Mouse (Mus musculus): Measurements from ENCODE around the gene Snx7. TPM values are rescaled to one million over a fixed set of nuclear protein-coding genes. Genes with fewer than 3 reads are reported as not detected.

The Snx7 gene
- polyA plus RNA-seq, 1 experiment: 4.4 TPM

DNA sequence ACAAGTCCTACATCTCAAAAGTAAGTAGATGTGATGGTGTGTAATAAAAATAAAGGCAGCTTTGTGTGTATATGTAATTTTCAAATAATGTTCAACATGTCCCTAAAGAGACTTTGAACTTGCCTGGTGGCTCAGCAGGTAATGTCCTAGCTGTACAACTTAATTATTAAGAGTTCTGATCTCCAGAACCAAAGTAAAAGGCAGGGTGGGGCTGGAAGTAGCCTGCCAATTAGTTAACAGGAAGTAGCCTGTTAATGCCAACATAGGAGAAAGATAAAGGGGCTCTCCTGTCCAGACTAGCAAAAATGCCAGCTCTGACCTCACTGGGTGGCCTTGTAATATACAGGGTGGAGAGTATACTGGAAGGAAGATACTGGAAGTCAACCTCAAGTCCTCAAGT is 3.1 kb downstream of the Snx7 start:
- H3K4me1 ChIP-seq (ENCODE audit: control insufficient read depth, insufficient read depth, low read length): no peaks in the 10 kb centered on the region
- no peak for TF ChIP-seq CTCF (IDR thresholded peaks at IDR 0.05; ENCODE audit: control insufficient read depth, insufficient read depth, low read length)
- no peak for TF ChIP-seq POLR2A (IDR thresholded peaks at IDR 0.05; ENCODE audit: borderline replicate concordance, control insufficient read depth, low read depth, low read length)
- H3K4me3 ChIP-seq (replicated peaks; ENCODE audit: control insufficient read depth, low read depth, low read length): no peak overlapping the region
- no peak overlapping the region for H3K27ac ChIP-seq (ENCODE audit: control insufficient read depth, insufficient read depth, low read depth, low read length, poor library complexity)

DNA sequence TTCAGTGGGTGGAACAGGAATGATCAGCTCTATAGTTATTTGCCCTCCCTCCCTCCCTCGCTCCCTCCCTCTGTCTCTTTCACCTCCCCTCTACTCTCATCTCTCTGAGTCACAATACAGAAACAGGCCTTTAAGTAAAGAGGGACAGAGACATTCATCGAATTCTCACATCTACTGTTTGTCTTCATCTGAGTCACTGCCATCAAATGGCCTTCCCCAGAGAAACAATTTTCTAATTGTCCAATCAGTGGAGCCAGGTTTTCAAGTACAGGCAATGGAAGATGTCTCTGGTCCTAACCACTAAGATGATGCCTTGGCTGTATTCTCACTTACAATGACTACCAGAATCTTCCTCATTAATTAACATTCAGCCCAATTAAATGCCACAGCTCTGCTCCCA is 5.8 kb downstream of the Snx7 start:
- WGBS: 70% methylated on average over 2 of the region's 2 CpGs
- Histone ChIP-seq H3K4me3 (replicated peaks; ENCODE audit: control insufficient read depth, low read depth, low read length) (no peak overlapping the region), H3K27ac (ENCODE audit: control insufficient read depth, insufficient read depth, low read depth, low read length, poor library complexity) (no peak overlapping the region), H3K4me1 (ENCODE audit: control insufficient read depth, insufficient read depth, low read length) (no peaks in the 10 kb centered on the region)
- TF ChIP-seq CTCF (IDR thresholded peaks at IDR 0.05; ENCODE audit: control insufficient read depth, insufficient read depth, low read length): no peak
- no peak for TF ChIP-seq POLR2A (IDR thresholded peaks at IDR 0.05; ENCODE audit: borderline replicate concordance, control insufficient read depth, low read depth, low read length)

DNA sequence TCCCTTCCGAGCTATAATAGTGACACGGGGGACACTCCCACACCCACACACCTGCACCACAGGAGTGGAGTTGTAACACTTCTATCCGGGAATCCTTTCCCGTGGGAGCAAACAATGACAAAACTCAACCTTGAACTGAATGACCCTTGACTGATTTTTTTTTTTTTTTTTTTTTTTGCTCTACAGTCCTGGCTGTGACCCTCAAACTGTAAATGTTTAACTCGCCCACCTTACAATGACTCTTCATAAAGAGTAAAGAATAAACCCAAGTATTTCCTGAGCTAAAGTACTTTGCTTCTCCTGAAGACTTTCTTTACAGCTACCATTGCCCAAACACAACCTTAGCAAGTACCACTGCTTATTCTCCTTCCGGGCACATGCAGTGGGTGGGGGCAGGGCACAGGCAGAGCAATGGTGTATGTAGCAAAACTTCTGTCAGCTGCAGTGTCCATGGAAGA is 6.7 kb downstream of the Snx7 start:
- TF ChIP-seq CTCF (IDR thresholded peaks at IDR 0.05; ENCODE audit: control insufficient read depth, insufficient read depth, low read length): no peak
- TF ChIP-seq POLR2A (IDR thresholded peaks at IDR 0.05; ENCODE audit: borderline replicate concordance, control insufficient read depth, low read depth, low read length): no peak
- Histone ChIP-seq H3K4me3 (replicated peaks; ENCODE audit: control insufficient read depth, low read depth, low read length) (no peak overlapping the region), H3K4me1 (ENCODE audit: control insufficient read depth, insufficient read depth, low read length) (no peaks in the 10 kb centered on the region), H3K27ac (ENCODE audit: control insufficient read depth, insufficient read depth, low read depth, low read length, poor library complexity) (no peak overlapping the region)
- WGBS: 80% methylated on average over 6 of the region's 6 CpGs

DNA sequence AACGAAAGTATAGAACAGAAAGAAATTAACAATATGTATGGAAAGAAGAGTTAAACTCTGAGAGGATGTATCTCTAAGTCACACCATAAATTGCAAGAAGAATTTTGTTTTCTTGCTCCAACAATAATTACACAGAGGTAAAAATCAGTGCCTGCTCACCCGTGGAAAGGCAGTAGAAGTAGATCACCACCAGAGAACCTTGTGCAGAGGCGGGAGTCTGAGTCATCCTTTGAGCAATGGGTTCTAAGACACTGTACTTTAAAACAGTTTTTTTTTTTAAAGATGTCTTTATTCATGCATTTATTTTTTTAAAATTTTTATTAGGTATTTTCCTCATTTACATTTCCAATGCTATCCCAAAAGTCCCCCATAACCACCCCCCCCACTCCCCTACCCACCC is 9.7 kb downstream of the Snx7 start:
- H3K27ac ChIP-seq (ENCODE audit: control insufficient read depth, insufficient read depth, low read depth, low read length, poor library complexity): no peak overlapping the region
- TF ChIP-seq CTCF (IDR thresholded peaks at IDR 0.05; ENCODE audit: control insufficient read depth, insufficient read depth, low read length) (no peak), POLR2A (IDR thresholded peaks at IDR 0.05; ENCODE audit: borderline replicate concordance, control insufficient read depth, low read depth, low read length) (no peak)
- WGBS: 84% methylated on average over 3 of the region's 3 CpGs
- no peaks in the 10 kb centered on the region for H3K4me1 ChIP-seq (ENCODE audit: control insufficient read depth, insufficient read depth, low read length)
- no peak overlapping the region for H3K4me3 ChIP-seq (replicated peaks; ENCODE audit: control insufficient read depth, low read depth, low read length)

DNA sequence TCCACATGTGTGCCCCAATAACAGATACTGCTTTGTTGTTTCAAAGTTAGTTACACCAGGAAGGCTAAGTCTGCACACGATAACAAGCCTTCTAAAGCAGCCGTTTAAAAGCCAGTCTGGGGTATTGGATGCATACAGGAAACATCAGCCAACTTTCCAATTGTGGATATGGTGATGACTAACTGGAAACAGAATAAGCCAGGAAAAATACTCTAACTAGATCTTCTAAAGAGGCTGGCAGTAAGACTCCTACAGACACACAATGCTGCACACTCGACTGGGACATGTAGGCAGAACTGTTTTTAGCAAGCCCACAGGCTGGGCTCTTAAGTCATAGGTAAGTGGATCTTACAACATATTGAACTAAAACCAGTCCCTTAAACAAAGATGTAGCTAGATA is 15.0 kb downstream of the Snx7 start:
- WGBS: 60% methylated on average over 3 of the region's 3 CpGs
- TF ChIP-seq POLR2A (IDR thresholded peaks at IDR 0.05; ENCODE audit: borderline replicate concordance, control insufficient read depth, low read depth, low read length): no peak
- no peak for TF ChIP-seq CTCF (IDR thresholded peaks at IDR 0.05; ENCODE audit: control insufficient read depth, insufficient read depth, low read length)
- Histone ChIP-seq H3K4me3 (replicated peaks; ENCODE audit: control insufficient read depth, low read depth, low read length) (no peak overlapping the region), H3K27ac (ENCODE audit: control insufficient read depth, insufficient read depth, low read depth, low read length, poor library complexity) (no peak overlapping the region), H3K4me1 (ENCODE audit: control insufficient read depth, insufficient read depth, low read length) (no peaks in the 10 kb centered on the region)

DNA sequence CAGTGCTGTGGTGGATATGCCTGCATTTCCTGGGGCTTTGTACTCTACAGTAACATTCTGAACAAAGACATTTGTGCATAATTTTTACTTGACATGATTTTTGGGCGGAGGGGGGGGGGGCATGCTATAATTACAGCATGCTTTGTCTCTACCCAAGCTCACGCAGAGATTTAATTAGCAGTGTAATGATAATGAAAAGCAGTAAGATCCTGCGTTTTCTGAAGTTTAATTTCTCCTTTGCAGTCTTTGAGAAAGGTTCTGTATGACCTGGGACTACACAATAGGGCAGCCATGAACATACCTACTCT is 16.7 kb downstream of the Snx7 start:
- Histone ChIP-seq H3K4me3 (replicated peaks; ENCODE audit: control insufficient read depth, low read depth, low read length) (no peak overlapping the region), H3K27ac (ENCODE audit: control insufficient read depth, insufficient read depth, low read depth, low read length, poor library complexity) (no peak overlapping the region), H3K4me1 (ENCODE audit: control insufficient read depth, insufficient read depth, low read length) (no peaks in the 10 kb centered on the region)
- TF ChIP-seq POLR2A (IDR thresholded peaks at IDR 0.05; ENCODE audit: borderline replicate concordance, control insufficient read depth, low read depth, low read length): no peak
- no peak for TF ChIP-seq CTCF (IDR thresholded peaks at IDR 0.05; ENCODE audit: control insufficient read depth, insufficient read depth, low read length)
- WGBS: 86% methylated on average over 3 of the region's 3 CpGs

DNA sequence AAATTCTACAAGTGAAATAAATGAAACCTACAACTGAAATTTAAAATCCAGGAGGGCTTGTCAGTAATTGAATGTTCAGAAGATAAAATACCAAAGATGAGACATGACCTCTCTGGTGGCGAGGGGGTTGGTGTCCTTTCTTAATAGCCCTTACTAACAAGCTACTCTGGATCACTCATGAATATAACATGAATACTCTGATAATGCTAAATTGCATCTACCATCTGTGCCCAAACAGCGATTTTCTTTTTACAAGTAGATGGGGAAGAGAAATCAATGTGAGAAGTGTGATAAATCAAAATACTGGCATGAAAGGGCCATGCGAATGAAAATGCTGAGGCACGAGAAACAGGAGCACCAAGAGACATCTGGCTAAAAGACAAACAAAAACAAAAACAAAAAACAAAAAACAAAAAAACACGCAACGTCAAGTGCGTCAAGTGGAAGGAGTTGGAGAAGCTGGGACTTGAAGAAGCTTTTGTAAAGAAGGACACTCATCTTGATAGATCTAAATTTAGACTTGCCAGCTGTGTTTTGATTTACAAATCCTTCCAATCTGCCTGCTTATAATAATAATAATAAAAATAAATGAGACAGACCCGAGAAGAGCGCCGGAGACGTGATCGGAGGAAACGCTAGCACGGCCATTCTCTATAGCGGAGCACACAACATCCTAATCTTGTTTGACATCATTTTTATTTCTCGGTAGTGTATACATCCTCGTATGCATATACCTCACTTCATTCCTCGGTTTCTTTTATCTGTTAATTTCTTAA is 17.3 kb downstream of the Snx7 start:
- TF ChIP-seq CTCF (IDR thresholded peaks at IDR 0.05; ENCODE audit: control insufficient read depth, insufficient read depth, low read length) (no peak), POLR2A (IDR thresholded peaks at IDR 0.05; ENCODE audit: borderline replicate concordance, control insufficient read depth, low read depth, low read length) (no peak)
- no peaks in the 10 kb centered on the region for H3K4me1 ChIP-seq (ENCODE audit: control insufficient read depth, insufficient read depth, low read length)
- H3K27ac ChIP-seq (ENCODE audit: control insufficient read depth, insufficient read depth, low read depth, low read length, poor library complexity): no peak overlapping the region
- 90% methylated on average over 18 of the region's 18 CpGs for WGBS
- no peak overlapping the region for H3K4me3 ChIP-seq (replicated peaks; ENCODE audit: control insufficient read depth, low read depth, low read length)

DNA sequence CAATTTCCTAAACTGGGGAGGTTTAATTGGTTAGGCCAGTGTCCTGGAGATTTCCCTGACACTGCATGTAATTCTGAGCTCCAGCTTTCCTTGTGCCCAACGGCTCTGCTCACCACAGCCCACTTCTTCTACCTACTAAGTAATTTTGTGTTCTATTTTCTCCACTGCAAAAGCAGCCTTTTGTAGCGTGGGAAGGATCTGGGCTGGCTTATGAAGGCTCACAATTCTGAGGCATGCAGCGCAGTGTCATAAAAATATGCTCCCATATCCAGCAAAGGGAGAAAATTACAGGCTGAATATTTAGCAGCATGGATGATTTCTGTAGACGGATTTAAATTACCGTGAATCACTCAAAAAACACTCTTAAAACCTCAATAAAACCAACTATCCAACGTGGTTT is 19.9 kb downstream of the Snx7 start:
- Histone ChIP-seq H3K4me3 (replicated peaks; ENCODE audit: control insufficient read depth, low read depth, low read length) (no peak overlapping the region), H3K4me1 (ENCODE audit: control insufficient read depth, insufficient read depth, low read length) (no peaks in the 10 kb centered on the region), H3K27ac (ENCODE audit: control insufficient read depth, insufficient read depth, low read depth, low read length, poor library complexity) (no peak overlapping the region)
- no peak for TF ChIP-seq CTCF (IDR thresholded peaks at IDR 0.05; ENCODE audit: control insufficient read depth, insufficient read depth, low read length)
- TF ChIP-seq POLR2A (IDR thresholded peaks at IDR 0.05; ENCODE audit: borderline replicate concordance, control insufficient read depth, low read depth, low read length): no peak
- WGBS: 72% methylated on average over 6 of the region's 6 CpGs

DNA sequence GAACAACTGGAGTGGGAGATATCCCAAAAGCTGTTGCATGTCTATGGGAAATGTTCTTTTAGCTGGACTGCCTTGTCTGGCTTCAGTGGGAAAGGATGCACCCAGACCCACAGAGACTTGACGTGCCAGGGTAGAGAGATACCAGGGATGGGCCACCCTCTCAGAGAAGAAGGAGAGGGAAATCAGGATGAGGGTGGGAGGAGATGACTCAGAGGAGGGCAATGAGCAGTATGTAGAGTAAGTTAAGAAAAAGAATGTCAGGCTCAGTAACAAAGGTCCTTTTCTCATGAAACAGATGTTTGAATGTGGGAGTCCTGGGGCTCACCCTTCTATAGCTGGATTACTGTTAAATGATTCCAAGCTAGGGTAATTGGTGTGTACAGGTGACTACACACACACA is 26.1 kb downstream of the Snx7 start:
- TF ChIP-seq POLR2A (IDR thresholded peaks at IDR 0.05; ENCODE audit: borderline replicate concordance, control insufficient read depth, low read depth, low read length) (no peak), CTCF (IDR thresholded peaks at IDR 0.05; ENCODE audit: control insufficient read depth, insufficient read depth, low read length) (no peak)
- Histone ChIP-seq H3K4me3 (replicated peaks; ENCODE audit: control insufficient read depth, low read depth, low read length) (no peak overlapping the region), H3K4me1 (ENCODE audit: control insufficient read depth, insufficient read depth, low read length) (no peaks in the 10 kb centered on the region), H3K27ac (ENCODE audit: control insufficient read depth, insufficient read depth, low read depth, low read length, poor library complexity) (no peak overlapping the region)
- 69% methylated on average over 1 of the region's 1 CpGs for WGBS

Measured in bone marrow, adult 2 months (tissue).